Mouse (Mus musculus) gastrocnemius, postnatal 10 days (tissue): ENCODE data around the gene Mlec. TPM values are rescaled to one million over a fixed set of nuclear protein-coding genes. Genes with fewer than 3 reads are reported as not detected.
A peak's percentile ranks its signal among the peaks of the same experiment; 100 is the strongest.
"Not testable (repeated sequence)": the region's sequence is repeated elsewhere in the genome, so short reads cannot be mapped to it uniquely, and the experiment has no call there.

ENCODE experiments used
- DNase-seq: peaks from one replicate; pipeline ENCODE4 v3.0.0; 2021; ENCODE audit warnings: mixed read lengths
- total RNA-seq, 2 experiments: library from RNA; stranded (reverse); gene quantifications; 2 replicates each; pipeline ENCODE4 v1.2.3; 2021

The Mlec gene
- total RNA-seq, 2 experiments from 2014 or later = 231 to 235 TPM

- DNase-seq = no peak
Observed at GRCm38 (mm10) chr5:115181248-115181940, 23.4 kb upstream of the Mlec start.

GRCm38 (mm10) chr5:115179596-115179995 is 21.6 kb upstream of the Mlec start:
- DNase-seq = no peak

GRCm38 (mm10) chr5:115177866-115178265 is 19.9 kb upstream of the Mlec start:
- DNase-seq = no peak

GRCm38 (mm10) chr5:115174554-115174953 is 16.6 kb upstream of the Mlec start:
- DNase-seq = no peak

DNA sequence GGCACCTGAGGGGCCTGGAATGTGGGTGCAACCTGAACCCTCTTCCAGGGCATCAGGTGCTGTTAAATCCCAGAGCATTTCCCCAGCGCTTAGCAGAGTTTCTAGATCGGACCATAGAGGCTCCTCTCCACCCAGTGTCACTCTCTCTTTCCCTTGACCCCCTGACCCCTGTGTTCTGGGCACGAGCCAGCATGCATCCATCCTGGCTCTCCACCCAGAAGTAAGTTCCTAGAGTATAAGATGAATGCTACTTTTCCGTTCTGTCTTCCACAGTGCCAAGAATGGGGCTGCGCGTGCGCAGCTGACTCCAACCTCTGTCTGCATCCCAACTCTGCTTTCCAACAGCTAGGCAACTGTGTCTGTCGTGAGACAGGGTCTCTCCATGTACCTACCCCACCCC is 12.2 kb upstream of the Mlec start:
- no peak for DNase-seq

DNA sequence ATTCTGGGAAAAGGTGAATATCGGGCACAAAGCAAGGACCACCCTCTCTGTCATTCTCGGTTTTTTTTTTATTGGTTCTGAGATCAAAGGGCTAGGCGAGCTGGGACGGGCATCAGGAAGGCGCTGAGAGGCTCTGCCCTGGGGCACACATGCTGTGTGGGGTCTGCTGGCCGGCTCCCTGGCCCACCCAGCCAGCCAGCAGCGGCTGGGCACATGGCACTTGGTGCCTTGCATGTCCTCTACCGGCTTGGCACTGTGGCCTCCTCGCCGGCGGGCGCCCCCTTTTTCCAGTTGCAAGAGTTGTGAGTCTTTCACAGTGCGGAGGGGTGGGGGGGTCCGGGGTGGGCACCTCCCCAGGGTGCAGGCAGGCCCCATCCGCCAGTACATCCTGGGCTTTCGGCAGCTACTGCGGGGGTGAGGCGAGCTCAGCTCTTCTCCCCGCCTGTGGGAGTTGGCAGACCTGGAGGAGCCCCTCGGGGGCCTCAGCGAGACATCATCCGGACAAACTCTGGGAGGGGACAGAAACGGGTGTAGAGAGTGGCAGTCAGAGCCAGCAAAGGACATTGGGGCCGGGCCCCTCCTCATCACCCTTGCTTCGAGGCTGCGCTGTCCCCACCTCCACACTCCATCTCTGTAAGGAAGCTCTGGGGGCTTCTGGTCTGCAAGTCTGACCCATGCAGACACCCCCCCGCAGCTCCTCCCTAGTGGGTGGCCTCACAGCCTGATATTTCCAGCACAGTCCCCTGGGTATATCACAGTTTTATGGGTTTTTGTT is 10.8 kb upstream of the Mlec start:
- no peak for DNase-seq

GRCm38 (mm10) chr5:115167396-115167795 is 9.4 kb upstream of the Mlec start:
- DNase-seq = no peak

- DNase-seq = no peak
Observed at GRCm38 (mm10) chr5:115166815-115167194, 8.8 kb upstream of the Mlec start.

DNA sequence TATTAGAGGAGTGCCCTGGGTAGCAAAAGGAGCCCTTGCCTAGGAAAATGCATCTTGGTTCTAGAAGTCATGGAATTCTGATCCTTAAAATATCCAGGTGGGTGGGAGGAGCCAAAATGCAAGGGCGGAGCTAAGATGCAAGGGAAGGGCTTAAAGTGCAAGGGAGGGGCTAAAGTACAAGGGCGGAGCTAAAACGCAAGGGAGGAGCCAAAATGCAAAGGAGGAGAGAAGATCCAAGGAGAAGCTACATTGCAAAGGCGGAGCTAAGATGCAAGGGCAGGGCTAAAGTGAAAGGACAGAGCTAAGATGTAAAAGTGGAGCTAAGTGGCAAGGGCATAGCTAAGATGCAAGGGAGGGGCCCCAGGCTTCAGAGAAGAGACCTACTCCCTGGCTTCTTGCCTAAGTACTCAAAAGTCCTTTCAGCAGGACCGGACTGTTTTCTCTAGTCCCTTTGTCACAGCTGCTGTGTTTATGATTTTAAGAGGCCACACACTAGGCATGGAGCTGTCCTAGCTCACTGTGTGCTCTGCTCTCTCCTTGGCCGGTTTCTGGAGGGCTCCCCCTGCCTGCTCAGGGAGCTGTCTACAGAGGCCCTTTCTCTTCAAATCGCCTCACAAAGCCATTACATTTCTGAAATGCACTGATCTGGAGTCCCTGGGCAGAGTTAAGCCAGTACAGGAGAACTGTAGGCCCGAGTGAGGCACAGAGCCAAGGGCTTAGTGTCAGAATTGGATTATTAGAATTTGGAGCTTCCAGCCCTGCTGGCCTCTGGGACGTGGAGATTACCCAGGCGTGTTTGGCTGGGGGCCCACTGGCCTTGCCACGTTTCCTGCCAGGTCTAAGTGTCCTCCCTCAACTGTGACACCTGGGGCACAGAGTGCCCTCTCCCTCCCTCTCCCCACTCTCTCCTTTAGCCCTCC is 8.2 kb upstream of the Mlec start:
- DNase-seq = no peak

DNA sequence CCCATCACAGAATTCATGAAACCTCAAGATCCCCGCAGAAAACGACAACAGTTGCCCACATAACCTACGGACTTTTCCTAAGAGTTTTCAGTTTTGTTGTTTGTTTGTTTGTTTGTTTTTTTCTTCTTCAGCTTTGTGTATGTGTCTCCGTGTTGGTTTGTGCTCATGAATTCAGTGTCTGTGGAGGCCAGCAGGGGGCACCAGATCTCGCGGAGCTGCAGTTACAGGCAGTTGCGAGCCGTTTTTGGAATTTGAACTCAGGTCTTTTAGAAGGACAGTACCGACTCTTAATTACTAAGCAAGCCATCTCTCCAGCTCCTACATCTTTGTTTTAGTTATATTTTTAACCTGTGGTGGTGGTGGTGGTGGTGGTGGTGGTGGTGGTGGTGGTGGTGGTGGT is 7.4 kb upstream of the Mlec start:
- DNase-seq = no peak

GRCm38 (mm10) chr5:115164446-115164845 is 6.5 kb upstream of the Mlec start:
- not testable (repeated sequence) for DNase-seq

- peak; percentile 58 for DNase-seq
Observed at GRCm38 (mm10) chr5:115163563-115163962, 5.6 kb upstream of the Mlec start.

DNA sequence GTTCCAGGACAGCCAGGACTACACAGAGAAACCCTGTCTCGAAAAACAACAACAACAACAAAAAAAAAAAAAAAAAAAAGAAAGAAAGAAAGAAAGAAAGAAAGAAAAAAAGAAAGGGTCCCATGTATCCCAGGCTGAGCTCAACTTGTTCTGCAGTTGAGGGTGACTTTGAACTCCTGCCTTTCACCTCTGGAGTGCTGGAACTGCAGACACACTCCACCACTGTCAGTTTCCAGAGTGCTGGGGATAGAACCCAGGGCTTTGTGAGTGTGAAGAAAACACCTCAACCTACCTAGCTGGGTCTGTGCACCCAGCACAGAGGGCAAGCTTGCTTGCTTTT is 3.9 kb upstream of the Mlec start:
- DNase-seq = not testable (repeated sequence)

DNA sequence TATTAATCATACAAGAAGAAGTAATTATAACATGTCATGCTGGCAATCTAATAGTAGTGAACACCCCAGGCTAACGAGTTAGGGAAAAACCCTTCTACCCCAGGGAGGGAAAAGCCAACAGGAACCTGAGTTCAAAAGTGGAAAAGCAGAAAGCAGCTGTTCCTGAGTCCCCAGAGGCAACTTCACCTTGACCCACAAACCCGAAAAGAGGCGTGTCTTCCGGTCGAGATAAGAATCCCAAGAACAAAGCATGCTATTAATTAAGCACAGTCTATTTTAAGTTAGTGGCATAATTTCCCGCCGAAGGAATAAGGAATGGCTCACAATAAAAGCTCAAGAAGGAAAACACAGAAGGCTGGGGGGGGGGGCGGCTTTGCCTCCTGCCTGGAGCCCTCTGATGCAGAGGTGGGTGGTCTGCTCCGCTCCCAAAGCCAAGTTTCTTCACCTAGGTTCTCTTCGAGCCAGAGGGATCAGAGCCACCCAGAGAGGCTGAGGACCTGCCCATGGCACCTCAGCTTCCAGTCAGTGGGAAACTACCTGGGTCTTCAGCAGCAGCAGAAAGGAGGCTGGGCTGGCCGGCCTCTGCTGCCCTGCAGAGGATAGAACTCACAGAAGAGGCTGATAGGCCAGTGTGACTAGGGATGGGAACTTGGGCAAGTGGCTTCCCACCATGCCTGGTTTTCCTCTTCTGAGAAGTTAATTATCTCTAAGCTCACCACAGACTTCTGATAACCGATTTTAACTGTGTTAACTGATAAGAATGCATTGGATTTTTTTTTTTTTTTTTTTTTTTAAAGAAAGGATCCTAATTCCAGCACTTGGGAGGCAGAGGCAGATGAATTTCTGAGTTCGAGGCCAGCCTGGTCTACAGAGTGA is 3.3 kb upstream of the Mlec start:
- DNase-seq = no peak

GRCm38 (mm10) chr5:115160655-115161054 is 2.7 kb upstream of the Mlec start:
- no peak for DNase-seq

DNA sequence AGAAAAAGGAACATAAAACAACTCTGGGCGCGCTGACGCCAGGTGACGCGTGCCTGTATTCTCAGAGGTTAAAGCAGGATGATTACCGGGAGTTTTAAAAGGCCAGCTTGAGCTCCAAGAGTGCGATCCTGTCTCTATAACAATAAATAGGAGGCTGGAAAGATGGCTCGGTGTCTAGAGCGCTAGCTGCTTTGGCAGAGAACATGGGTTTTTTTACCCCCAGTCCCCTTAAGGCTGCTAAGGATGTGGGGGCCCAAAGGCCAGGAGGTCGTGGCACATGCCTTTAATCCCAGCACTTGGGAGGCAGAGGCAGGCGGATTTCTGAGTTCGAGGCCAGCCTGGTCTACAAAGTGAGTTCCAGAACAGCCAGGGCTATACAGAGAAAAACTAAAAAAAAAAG is 1.2 kb upstream of the Mlec start:
- DNase-seq = no peak

DNA sequence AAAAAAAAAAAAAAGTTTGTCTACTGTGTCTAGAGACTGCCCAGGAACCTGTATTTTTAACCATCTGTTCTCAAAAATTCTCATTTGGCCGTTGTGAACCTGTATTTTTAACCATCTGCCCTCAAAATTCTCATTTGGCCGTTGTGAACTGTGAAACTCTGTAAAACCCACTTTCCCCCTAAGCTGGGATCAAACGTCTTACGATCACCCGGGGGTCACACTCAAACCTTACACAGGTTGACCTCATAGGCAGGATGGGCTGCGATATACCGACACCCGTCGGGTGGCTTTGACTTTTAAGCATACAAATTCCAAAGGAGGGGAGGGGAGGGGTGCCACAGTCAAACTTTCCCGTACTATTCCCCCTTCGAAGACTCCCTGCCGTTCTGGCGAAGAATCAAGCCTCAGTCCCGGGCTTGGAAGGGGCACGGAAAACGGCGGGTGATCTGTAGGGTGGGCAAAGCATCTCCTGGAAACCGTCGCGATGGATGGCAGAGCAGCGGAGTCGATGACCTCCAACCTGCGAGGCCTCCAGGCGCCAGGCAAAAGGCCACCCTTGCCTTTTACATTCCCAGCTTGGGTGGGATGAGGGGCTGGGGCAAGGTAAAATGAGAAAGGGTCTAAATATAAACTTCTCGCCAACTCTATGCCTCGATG is 918 bp downstream of the Mlec start:
- peak; percentile 38 for DNase-seq

- DNase-seq = no peak
Observed at GRCm38 (mm10) chr5:115156401-115156800, 1.6 kb downstream of the Mlec start.

GRCm38 (mm10) chr5:115155831-115156230 is 2.1 kb downstream of the Mlec start:
- DNase-seq = peak; percentile 35

GRCm38 (mm10) chr5:115155156-115155631 is 2.8 kb downstream of the Mlec start:
- DNase-seq = no peak
